Mouse (Mus musculus) bone marrow, adult 2 months (tissue): ENCODE measurements around the gene Angel1.

ENCODE experiments used
- CTCF ChIP-seq: fragments of 200-500 bp; IDR thresholded peaks from 2 replicates; pipeline ENCODE4 v1.5.1; 2011; ENCODE audit warnings: low read length, control low read depth; ENCODE audit not compliant: control insufficient read depth, insufficient read depth
- POLR2A ChIP-seq: fragments of 200-500 bp; IDR thresholded peaks from 2 replicates; pipeline ENCODE4 v1.6.1; 2011; ENCODE audit warnings: low read depth, mild to moderate bottlenecking, control low read depth, low read length, borderline replicate concordance; ENCODE audit not compliant: control insufficient read depth

DNA sequence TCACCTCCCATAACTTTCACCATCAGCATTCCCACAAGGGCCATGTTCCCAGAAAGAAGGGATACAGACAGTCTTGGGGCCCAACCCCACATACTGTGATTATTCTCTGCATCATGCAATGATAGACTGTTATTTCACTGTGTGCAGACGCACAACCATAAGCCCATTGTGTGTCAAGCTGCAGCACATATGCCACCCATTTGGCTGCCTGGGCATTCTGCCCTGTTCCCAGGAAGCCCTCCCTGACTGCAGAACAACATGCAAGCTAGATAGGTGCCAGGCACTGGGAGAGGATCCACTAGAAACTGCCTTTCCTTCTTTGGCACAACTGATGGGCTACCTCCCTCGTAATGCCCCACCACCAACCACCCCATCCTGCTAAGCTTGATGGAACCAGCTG, 57.9 kb downstream of the Angel1 start:
- TF ChIP-seq CTCF (no peak), POLR2A (no peak)
